Mouse (Mus musculus) thymus, postnatal 10 days (tissue): Measurements from ENCODE around the gene Cop1.
A peak's percentile ranks its signal among the peaks of the same experiment; 100 is the strongest.

Source experiments
- DNase-seq, 2 experiments: peaks; one replicate each; pipeline ENCODE4 v3.0.0; 2021; ENCODE audit warnings: low spot score in 2 of 2

The Cop1 gene

DNA sequence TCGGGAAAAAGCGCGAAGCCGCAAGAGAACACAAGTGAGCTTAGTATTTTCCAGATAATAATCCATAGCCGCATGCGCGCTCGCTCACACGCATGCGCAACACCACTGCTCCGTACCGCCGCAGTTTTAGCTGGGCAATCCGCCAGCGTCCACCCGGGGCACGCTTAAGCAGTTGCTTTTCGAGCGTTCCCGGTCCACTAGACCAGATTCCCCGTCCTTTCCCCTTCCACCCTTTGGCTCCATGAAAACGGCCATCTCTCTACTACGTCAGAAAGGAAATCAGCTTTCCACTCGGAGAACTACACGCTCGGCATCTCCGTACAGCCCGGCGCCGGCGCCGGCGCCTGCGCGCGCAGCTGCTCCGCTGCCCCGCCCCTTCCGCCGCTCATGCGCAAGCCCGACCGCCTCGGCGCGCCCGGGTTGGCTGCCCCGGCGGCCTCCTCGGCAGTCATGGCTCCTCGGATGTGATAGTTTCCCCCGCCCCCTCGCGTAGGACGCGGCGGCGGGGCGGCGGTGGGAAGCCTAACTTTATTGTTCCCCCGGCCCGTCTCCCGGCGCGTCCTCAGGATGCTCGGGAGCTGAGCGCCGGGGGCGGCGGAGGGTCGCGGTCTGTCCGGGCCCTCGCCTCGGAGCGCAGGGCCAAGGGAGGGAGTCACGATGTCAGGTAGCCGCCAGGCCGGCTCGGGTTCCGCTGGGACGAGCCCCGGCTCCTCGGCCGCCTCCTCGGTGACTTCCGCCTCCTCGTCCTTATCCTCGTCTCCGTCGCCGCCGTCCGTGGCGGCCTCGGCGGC, at the start of gene Cop1:
Gene Cop1 (plus strand): TSS at position 540 of the 791 bp plus-strand sequence.
- peak; percentile 87 to 90 for DNase-seq

GRCm38 (mm10) chr1:159186741-159187140, 45.4 kb upstream of the Cop1 start:
- DNase-seq: no peak

GRCm38 (mm10) chr1:159198603-159199002, 33.5 kb upstream of the Cop1 start:
- DNase-seq: no peak

GRCm38 (mm10) chr1:159199606-159200005, 32.5 kb upstream of the Cop1 start:
- no peak for DNase-seq

GRCm38 (mm10) chr1:159201220-159201619, 30.9 kb upstream of the Cop1 start:
- DNase-seq: no peak

DNA sequence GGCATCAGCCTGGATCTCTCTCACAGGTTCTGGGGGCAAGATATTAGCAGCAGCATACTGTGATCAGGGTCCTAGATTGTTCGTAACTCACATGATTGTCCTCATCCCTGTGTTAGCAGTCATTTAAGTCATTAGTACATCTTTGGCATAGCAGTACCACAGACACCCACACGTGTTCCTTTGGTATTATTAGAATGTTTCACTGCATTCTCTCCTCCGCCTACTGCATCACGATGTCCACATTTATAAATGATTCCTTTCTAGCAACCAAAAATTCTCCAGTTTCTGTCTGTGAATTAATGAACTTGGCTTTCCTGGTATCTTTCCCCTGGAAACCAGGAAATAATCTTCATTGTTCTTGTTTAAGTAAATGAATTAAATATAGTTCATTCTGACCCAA, 20.4 kb upstream of the Cop1 start:
- no peak for DNase-seq

DNA sequence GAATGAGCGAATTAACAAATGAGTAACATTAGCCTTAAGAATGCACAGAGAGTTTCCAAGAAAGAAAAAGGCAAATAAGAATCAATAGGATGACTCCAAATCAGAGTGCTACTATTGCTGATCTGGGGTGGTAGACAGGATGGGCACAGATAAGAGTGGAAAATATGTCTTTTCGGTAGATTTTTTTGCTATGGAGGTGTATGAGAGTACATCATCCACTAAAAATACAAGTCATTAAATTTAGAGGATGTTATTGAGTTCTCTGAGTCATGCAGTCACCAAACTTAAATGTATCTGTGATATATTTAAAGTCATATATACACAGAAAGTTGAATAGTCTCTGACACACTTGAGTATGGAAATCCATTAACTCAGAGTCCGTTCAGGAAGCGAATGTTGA, 14.7 kb upstream of the Cop1 start:
- no peak for DNase-seq

GRCm38 (mm10) chr1:159222046-159222445, 10.1 kb upstream of the Cop1 start:
- DNase-seq: no peak

GRCm38 (mm10) chr1:159225064-159225824, 6.9 kb upstream of the Cop1 start:
- DNase-seq: no peak

- DNase-seq: peak; percentile 27 to 44
Measured at GRCm38 (mm10) chr1:159232572-159233261, 597 bp downstream of the Cop1 start.

GRCm38 (mm10) chr1:159233426-159233825, 1.3 kb downstream of the Cop1 start:
- DNase-seq: no peak

DNA sequence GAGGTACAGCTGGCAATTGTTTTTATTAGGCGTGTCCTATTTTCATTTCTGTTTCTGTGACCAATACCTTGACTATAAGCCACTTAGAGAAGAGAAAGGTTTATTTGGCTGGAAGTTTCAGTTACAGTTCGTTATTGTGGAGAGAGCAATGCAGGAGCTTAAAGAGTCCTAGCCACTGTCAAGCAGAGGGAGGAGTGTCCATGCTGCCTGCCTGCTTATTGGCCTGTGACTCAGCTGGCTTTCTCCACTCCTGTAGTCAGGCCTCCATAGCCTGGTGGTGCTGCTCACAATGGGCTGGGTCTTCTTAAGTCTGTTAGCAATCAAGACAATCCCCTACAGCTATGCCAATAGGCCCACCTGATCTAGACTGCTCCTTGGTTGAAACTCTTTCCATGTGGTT, 2.4 kb downstream of the Cop1 start:
- DNase-seq: no peak

DNA sequence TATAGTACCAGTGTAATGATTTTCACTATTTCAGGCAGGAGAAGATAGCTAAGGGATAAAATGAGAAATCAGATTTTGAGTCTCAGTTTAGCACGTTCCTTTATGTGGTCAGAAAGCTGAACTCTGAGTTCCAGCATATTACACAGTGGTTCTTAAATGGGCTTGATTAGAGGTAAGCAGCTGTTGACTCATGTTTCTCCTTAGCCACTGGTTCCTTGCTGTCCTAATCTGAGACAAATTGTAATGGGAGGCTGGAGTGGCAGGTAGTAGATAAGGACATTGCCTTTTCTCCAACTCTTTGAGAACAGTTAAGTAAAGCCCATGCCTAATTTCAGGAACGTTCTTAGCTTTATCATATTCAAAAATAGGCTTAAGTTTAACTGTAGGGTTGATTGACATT, 3.6 kb downstream of the Cop1 start:
- DNase-seq: no peak

GRCm38 (mm10) chr1:159238147-159238546, 6.0 kb downstream of the Cop1 start:
- no peak for DNase-seq

GRCm38 (mm10) chr1:159250320-159250719, 18.2 kb downstream of the Cop1 start:
- no peak for DNase-seq

DNA sequence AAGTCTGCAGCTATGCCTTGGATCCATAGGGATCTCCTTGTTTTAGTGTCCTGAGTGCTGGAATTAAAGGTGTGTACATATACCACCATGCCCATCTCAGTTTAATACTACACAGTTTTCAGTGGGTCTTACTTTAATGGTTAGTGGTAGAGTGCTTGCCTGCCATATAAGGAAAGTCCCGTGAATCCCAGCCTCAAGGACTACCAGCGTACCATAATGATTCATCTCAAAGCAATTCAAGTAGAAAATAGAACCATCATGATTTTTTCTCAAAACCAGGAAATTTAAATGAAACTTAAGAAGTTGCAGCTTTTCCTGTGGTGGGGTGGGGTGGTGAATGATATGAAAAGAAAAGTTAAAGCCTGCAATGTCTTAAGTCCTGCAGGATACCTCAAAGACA, 21.0 kb downstream of the Cop1 start:
- DNase-seq: no peak

- no peak for DNase-seq
Measured at GRCm38 (mm10) chr1:159254906-159255685, 23.0 kb downstream of the Cop1 start.

DNA sequence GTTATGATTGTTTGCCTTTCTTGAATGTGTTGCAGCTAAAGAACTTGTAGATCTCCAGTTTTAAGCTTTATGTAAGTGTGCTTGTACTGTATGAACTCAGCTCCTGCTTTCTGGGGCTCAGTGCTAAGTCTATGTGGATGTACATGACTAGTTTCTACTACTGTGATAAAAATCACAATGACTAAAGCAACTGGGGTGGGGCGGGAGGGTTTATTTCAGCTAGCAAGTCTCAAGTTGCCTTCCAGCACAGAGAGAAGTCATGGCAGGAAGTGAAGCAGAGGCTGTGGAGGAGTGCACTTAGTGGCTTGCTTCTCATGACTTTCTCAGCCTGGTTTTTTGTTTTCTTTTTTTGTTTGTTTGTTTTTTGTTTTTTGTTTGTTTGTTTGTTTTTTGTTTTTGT, 24.4 kb downstream of the Cop1 start:
- DNase-seq: no peak

DNA sequence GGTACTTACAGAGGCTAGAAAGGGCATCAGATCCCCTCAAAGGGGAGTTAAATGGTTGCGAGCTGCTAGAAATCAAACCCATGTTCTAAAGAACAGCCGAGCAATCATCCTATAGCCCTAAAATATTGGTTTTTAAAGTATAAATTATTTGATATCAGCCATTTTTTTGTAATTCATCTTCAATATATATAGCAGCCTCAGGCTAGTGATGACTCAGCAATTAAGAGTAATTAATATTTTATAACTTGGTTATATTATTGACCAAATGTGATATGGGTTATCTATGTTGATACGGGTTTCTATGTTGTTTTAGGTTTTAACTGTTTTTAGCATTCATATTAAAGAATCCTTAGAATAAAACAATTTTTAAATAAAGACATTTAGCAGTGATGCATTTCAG, 31.7 kb downstream of the Cop1 start:
- DNase-seq: no peak

- no peak for DNase-seq
Measured at GRCm38 (mm10) chr1:159280072-159280471, 48.0 kb downstream of the Cop1 start.

DNA sequence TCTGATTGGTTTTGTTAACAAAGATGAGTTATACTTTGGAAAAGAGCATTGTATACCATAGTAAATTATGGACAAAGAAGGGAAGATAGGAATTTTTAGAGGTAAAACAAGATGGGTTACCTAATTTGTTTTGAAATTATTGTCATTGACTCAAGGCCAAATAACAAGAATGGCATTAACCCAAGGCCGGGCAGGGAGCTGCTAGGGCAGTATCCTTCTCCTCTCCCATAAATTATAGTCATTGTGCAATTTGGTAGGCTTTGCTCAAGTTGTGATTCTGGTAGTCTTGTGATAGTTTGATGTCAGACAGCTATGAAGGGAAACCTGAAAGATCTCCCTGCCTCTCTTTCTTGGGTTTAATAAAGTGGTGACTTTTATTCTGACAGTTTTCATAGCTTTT, 49.7 kb downstream of the Cop1 start:
- DNase-seq: no peak

DNA sequence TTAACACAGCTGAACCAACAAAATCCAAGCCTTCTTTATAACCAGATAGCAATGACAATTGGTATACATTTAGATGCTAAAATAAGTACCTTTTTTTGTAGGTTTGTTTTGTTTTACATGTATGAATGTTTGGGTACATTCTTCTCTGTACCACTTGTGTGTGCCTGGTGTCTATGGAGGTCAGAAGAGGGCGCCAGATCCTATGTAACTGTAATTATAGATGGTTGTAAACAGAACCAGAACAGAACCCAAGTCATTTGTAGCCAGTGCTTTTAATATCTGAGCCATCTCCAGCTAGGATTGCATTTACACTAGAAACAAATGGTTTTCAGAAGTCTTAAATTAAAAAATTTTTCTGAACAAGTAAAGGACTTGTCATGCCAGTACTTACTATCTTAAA, 54.7 kb downstream of the Cop1 start:
- no peak for DNase-seq
